Mouse (Mus musculus) left cerebral cortex, adult 18-20 months (tissue): ENCODE measurements around the gene Cdc25b. TPM values are rescaled to one million over a fixed set of nuclear protein-coding genes. Genes with fewer than 3 reads are reported as not detected.

Source experiments
- DNase-seq, 2 experiments: peaks; one replicate each; pipeline ENCODE4 v3.0.0; 2021 to 2022; ENCODE audit warnings: low spot score in 2 of 2, mixed read lengths in 1 of 2
- total RNA-seq, 2 experiments: library from RNA; stranded (reverse); gene quantifications; 2 replicates each; pipeline ENCODE4 v1.2.3; 2021

Gene Cdc25b
- total RNA-seq, 2 experiments from 2014 or later = 15.2 to 21.6 TPM

GRCm38 (mm10) chr2:131189521-131190309 is 3.0 kb downstream of the Cdc25b start:
- no peak for DNase-seq

GRCm38 (mm10) chr2:131190344-131191004 is 3.7 kb downstream of the Cdc25b start:
- no peak for DNase-seq

DNA sequence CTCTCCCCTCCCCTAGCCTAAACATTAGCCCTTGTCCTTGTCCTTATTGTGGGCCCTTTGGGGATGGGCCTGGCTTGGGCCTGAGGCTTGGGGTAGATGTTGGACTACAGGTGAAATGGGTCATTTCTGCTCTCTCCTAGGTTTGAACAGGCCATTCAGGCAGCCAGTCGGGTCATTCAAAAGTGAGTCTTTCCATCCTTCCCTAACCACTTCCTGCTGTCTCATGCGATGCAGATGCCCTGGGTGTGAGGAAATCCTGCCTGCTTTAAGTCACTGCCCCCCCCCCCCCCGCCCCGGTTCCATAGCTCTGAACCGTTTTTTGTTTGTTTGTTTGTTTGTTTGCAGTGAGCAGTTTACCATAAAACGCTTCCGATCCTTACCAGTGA is 4.2 kb downstream of the Cdc25b start:
- DNase-seq = no peak

DNA sequence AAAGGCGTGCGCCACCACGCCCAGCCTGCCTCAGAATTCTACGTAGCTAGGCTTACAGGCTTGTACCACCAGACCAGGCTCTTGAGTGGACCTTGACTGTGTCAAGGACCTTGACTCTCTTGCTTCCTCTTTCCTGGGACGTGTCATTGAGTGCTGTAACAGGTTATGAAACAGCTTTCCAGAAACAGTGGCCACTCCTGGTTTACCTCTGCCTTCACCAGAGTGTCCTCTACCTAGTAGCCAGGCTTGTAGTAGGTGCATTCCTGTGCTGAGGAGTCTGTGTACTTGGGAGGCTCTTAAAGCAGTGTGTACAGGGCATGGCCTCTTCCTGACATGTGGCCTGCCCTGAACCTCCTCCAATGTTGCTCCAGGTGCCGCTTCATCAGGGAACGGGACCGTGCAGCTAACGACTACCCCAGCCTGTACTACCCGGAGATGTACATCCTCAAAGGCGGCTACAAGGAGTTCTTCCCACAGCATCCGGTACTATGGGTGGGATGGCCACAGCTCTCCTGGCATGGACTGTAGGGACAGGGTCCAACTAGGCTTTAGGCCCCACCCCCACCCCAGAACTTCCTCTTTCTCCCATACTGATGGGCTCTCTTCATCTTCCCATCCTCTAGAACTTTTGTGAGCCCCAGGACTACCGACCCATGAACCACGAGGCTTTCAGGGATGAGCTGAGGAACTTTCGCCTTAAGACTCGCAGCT is 10.0 kb downstream of the Cdc25b start:
- no peak for DNase-seq

DNA sequence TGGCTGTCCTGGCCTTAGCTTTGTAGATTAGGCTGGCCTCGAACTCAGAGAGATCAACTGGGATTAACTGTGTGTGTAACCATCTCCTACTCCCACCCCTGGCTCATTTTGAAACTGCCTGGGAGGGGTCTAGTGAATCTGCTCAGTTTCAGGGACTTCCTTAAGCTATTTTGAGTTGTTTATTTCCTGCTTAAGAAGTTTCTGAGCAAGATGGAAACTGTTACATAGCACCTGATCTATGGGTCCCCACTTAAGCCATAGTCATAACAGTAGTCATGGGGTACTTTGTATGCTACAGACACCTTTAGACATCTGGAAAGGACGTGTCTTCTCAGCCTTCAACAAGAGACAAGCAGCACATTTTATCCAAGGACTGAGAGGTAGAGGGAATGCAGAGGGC is 14.0 kb downstream of the Cdc25b start:
- no peak for DNase-seq

DNA sequence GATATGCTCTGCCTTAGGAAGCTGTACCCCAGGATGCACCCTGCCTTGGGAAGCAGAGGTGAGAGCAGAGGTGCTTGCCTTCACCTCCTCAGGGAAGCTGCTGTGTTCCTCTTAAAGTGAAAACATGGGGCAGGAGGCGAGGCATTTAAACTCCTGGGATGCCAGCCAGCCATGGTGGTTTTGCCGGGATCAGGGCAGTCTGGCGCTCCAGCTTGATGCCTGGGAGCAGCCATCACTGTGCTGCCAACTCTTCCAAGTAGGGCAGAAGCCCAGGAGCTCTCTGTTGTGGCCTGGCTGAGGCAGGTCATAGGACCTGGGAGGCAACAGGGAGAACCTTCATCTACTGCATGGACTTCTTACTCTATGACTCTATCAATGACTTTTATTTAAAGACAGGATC is 14.5 kb downstream of the Cdc25b start:
- DNase-seq = no peak

- DNase-seq = no peak
Measured at GRCm38 (mm10) chr2:131203816-131204409, 17.2 kb downstream of the Cdc25b start.

GRCm38 (mm10) chr2:131204410-131204981 is 17.7 kb downstream of the Cdc25b start:
- DNase-seq = peak; percentile 79 to 84

GRCm38 (mm10) chr2:131205521-131206182 is 18.9 kb downstream of the Cdc25b start:
- DNase-seq = no peak

DNA sequence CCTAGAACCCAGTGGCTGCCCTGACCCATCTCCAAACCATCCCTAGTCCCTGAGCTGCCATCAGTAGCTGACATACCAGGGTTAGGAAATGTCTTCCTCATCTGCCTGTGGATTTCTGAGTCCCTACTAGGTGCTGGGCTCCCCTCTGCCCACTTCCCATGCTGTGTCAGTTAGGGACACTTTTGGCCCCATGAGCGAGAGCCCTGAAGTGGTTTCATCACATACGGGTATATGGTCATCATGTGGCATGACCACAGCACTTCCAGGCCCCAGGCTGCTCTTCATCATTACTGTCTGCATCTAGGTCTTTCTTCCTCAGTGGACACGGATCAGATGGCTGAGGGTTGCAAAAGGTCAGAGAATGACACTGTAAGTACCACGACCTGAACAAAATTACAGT is 20.0 kb downstream of the Cdc25b start, which contains the start of gene Ap5s1:
Gene Ap5s1 (plus strand): TSS at position 301 of the 400 bp plus-strand sequence.
- no peak for DNase-seq

DNA sequence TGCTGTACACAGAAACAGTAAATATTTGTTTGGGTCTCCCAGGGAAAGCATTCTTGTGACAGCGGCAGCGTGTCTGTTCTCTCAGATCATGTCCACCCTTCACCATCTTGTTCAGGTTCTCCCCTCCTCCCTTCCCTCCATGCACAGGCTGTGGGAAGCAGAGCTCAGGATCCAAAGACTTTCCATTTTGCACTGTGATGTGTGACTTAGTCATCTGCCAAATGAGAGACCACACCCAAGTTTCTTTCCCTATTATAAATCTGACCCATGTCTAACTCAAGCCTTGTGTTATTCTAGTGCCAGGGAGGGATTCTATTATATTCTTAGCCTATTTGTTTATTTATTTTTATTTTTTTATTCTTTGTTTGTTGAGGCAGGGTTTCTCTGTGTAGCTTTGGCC is 21.6 kb downstream of the Cdc25b start:
- no peak for DNase-seq

GRCm38 (mm10) chr2:131209125-131209795 is 22.5 kb downstream of the Cdc25b start:
- no peak for DNase-seq

DNA sequence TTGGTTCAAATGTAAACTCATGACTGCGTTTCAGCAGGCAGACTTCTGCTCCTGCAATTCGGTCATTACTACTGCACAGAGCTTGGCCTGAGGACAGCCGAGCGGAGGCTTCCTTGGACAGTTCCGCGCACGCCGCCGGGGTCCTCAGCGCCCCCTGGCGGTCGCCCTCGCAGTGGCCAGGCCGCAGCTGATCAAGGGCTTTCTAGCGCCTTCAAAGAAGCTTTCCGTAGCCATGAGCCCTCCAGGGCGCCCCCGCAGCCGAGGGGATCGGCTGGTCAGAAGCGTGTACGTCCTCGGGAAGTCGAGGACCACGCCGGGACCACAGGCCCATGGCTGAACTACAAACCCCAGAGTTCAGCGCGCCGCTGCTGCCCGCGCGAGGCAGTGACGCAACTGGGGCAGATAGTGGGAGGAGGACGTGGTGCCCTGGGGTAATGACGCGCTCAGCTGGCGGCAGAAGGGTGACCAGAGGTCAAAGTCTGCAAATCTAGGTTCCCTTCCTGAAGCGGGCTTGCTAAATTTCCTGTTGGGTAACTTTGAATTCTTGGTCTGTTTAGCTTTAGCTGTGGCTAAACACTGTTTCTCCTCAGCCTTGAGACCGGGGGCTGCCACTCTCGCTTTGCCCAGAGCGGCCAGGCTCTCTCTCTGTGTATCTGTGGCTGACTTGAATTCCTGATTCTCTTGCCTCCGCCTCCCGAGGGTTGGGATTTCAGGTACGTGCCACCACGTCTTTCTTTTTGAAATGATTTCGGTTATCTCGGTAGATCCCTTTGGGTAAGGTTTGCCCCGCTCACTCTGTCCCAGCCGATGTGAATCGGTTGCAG is 23.4 kb downstream of the Cdc25b start:
- DNase-seq = peak; percentile 95 to 96

GRCm38 (mm10) chr2:131211026-131211615 is 24.4 kb downstream of the Cdc25b start:
- DNase-seq = peak in 1 of 2 experiments; percentile 13

- no peak for DNase-seq
Measured at GRCm38 (mm10) chr2:131213773-131214172, 27.0 kb downstream of the Cdc25b start.

DNA sequence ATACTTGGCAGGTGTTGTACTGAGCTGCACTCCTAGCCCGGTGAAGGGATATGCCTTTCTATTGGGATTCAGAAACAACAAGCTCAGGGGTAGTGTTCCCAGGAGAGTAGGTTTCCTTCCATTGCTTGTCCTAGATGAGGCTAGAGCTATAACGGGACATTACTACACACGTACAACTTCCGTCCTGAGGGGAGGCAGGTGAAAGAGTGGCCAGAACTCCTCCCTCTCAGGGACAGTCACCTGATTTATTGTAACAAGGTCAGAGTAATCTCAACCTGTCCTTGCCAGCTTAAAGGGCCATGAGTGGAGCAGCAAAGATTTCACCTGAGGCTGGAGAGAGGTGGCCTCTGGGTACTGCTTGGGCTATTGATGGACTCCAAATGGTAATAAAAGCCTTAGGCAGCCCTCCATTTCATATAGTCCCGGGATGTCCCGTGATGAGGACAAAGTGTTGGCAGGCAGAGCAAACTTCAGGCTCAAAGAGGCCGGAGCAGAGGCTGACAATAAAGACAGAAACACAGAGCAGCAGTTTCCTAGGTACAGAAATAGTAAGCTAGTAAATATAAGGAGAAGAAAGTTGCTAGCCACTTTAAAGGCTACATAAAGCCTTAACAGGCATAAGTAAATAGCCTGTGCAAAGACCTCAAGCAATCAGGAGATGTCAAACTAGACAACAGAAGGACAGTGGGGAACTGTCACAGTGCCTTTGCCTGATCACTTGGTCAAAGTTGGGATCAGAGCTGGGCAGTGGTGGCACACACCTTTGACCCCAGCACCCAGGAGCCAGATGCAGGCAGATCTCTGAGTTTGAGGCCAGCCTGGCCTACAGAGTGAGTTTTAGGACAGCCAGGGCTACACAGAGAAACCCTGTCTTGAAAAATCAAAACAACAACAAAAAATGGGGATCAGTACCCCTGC is 29.5 kb downstream of the Cdc25b start:
- no peak for DNase-seq

- DNase-seq = no peak
Measured at GRCm38 (mm10) chr2:131220030-131220429, 33.3 kb downstream of the Cdc25b start.
